Mouse (Mus musculus) granulocyte monocyte progenitor cell, adult 5-6 weeks (primary cell): ENCODE results near the gene Hist1h3d. TPM values are rescaled to one million over a fixed set of nuclear protein-coding genes. Genes with fewer than 3 reads are reported as not detected.
A peak's percentile ranks its signal among the peaks of the same experiment; 100 is the strongest.

Experiments
- ATAC-seq: replicated peaks from 2 replicates; pipeline ENCODE4 v1.8.0; 2016; ENCODE audit warnings: mild to moderate bottlenecking, moderate TSS enrichment, inconsistent platforms; ENCODE audit not compliant: poor library complexity, severe bottlenecking
- total RNA-seq, 2 experiments: library from RNA; stranded (forward) in 1 of 2; stranded (reverse) in 1 of 2; fragments of 200-712, 200-1000 nt in 1 of 2; fragments of >200 nt in 1 of 2; fragmentation: Nextera tagmentation in 1 of 2; gene quantifications; 2 replicates each; pipeline ENCODE4 v1.2.3; 2014 to 2017

Gene Hist1h3d
- total RNA-seq, 2 experiments from 2014 or later = 52.8 to 83.5 TPM

DNA sequence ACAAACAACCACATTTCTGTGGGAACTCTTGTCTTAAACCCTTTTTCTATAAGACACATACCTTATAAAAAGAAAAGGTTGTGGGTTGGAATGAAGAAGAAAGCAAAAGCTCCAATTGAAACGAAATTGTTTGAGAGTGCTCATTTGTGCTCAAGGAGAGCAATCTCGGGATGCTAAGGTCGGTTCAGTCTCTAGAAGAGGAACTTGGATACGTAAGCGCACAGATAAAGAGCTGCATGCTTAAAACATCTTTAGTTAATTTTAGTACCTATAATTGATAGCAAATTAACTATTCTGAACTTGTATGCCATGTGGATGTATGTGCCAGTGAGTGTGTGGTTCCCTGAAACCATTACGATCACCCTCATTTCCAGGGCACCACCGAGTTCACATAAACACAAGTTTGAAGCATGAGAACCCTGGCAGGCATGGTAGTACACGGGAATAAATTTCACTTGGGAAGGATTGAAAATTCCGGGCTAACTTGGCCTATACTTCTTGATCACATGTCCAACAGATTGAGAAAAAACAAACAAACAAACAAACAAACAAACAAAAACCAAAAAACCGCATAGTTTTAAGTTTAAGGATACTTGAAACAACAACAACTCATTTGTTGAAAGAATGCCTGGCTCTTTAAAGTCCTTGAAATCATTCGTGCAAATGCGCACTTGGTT is 44.6 kb downstream of the Hist1h3d start:
- no peak for ATAC-seq

DNA sequence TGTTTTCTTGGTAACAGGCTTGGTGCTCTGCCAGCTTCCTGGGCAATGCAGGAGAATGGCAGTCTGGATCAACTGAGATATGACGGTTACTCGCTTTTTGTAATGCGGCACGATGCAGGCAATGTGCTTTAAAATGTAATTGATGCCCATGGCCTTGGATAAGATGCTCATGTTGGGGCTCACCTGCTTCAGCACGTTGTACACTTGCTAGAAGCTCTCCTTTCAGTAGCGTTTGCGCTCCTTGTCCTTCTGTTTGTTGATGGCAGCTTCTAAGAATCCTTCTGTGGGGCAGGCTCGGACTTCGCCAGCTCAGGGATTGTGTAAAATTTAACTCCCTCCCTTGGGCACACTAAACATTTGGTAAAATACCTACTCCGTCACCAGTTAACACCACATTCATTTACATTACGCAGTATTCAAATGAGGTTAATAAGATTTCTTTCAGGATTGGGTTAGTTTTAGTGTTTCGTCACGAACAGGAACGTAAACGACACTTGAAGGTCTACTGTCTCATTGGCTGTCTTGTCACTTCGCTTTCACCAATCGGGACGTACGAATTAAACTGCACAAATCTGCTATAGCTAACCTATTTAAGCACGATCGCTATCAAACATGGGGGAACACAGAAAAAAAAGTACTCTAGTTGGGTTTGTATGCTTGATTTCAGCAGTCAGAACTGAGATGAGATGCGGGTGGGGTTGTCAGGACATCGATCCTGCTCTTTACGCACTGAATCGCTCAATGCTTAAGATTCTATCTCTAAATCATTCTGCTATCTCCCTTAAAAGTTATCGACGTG is 45.4 kb downstream of the Hist1h3d start, which contains the start of gene Hist1h2be:
Gene Hist1h2be, minus strand, starts transcription at position 392 of the 799 bp plus-strand sequence.
- peak; percentile 62 for ATAC-seq

DNA sequence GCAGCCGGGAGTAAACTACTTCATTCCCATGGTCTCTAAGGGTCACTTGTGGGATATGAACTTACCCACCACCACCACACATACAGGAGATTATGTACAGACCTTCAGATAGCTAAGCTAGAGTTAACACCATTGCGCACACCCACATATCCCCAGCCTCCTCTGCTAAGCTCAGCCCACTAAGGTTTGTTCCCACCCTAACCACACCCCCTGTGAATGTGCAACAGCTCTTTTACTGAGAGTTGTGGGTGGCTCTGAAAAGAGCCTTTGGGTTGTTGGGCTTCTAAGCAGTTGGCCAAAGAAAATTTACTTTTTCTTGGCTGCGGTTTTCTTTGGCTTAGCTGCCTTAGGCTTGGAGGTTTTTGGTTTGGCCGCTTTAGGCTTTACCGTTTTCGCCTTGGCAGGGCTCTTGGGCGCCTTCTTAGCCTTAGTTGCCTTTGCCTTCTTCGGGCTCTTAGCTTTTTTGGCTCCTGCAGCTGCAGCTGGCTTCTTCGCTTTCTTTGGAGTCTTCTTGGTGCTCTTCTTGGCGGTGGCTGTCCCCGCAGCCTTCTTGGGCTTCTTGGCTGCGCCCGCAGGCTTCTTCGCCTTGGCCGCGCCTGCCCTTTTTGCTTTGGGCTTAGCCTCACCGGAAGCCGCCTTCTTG is 46.1 kb downstream of the Hist1h3d start:
- ATAC-seq = peak; percentile 69

DNA sequence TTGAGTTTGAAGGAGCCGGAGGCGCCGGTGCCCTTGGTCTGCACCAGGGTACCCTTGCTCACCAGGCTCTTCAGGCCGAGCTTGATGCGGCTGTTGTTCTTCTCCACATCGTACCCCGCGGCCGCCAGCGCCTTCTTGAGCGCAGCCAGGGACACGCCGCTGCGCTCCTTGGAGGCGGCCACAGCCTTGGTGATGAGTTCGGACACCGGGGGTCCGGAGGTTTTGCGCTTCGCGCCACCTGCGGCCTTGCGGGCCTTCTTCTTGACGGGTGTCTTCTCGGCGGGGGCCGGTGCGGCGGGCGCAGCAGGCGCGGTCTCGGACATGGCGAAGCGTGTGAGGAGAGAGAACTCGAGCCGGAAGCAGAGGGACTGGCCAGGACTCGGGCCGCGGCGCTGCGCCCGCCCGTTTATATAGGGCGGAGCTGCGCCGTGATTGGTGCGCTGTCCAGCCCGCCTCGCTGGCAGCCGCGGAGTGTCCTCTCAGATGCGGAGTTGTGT is 46.7 kb downstream of the Hist1h3d start, which contains the start of gene Hist1h1e:
Gene Hist1h1e, minus strand, starts transcription at position 384 of the 497 bp plus-strand sequence.
- peak; percentile 69 for ATAC-seq

DNA sequence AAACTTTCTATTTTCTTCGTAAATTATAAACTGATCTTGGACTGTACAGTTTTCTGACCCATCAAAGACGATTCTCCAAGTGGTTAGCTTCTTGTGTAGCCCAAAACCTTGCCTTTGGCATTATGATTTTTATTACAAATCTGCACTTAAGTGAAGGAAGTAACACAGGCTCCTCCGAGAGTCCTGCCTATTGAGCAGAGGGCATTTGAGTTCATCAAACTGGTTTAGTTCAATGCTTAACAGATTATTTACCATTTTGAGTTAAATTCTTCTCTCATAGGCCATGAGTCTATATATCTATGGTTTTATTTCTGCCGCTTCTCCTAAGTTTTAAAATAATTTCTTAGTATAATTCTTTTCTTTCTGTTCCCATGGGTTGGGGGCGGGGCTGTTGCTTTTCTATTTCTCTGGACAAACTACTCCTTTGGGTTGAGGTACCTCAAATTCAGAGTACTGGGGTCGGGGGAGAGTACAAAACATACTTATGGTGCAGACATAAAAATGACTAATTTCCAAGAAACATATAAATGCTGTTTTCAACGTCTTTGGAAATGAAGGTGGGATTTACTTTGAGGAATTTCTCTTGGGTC is 47.4 kb downstream of the Hist1h3d start:
- ATAC-seq = no peak

Other genes with a start within 250 kb of the Hist1h3d start
Only the 30 nearest of the 35 such genes appear.
- 2.9 and 5.7 TPM in 2 replicates for gene Abt1, start 151.9 kb upstream of the Hist1h3d start, total RNA-seq (2014; fragmentation: Nextera tagmentation)
- 11.0 and 13.7 TPM in 2 replicates for gene Abt1, start 151.9 kb upstream of the Hist1h3d start, total RNA-seq (2017)
- not detected in 2 replicates for gene Btn1a1, start 109.9 kb upstream of the Hist1h3d start, total RNA-seq (2014; fragmentation: Nextera tagmentation)
- gene Btn1a1, start 109.9 kb upstream of the Hist1h3d start, total RNA-seq (2017) = not detected in 2 replicates
- gene Btn2a2, start 86.9 kb upstream of the Hist1h3d start, total RNA-seq (2014; fragmentation: Nextera tagmentation) = not detected in 2 replicates
- gene Btn2a2, start 86.9 kb upstream of the Hist1h3d start, total RNA-seq (2017) = not detected in 2 replicates
- 19.7 and 101 TPM in 2 replicates for gene Hist1h4h, start 44.7 kb upstream of the Hist1h3d start, total RNA-seq (2014; fragmentation: Nextera tagmentation)
- 1,184 and 1,507 TPM in 2 replicates for gene Hist1h4h, start 44.7 kb upstream of the Hist1h3d start, total RNA-seq (2017)
- 23.5 TPM in 1 of 2 replicates, not detected in the other for gene Hist1h2af, start 41.9 kb upstream of the Hist1h3d start, total RNA-seq (2014; fragmentation: Nextera tagmentation)
- gene Hist1h2af, start 41.9 kb upstream of the Hist1h3d start, total RNA-seq (2017) = 2,010 and 2,453 TPM in 2 replicates
- gene Hist1h3g, start 40.3 kb upstream of the Hist1h3d start, total RNA-seq (2014; fragmentation: Nextera tagmentation) = 60.4 and 108 TPM in 2 replicates
- 191 and 281 TPM in 2 replicates for gene Hist1h3g, start 40.3 kb upstream of the Hist1h3d start, total RNA-seq (2017)
- gene Hist1h2bh, start 32.4 kb upstream of the Hist1h3d start, total RNA-seq (2014; fragmentation: Nextera tagmentation) = 17.1 and 20.3 TPM in 2 replicates
- 126 and 172 TPM in 2 replicates for gene Hist1h2bh, start 32.4 kb upstream of the Hist1h3d start, total RNA-seq (2017)
- 4.9 and 8.2 TPM in 2 replicates for gene Hist1h3f, start 31.7 kb upstream of the Hist1h3d start, total RNA-seq (2014; fragmentation: Nextera tagmentation)
- 77.5 and 127 TPM in 2 replicates for gene Hist1h3f, start 31.7 kb upstream of the Hist1h3d start, total RNA-seq (2017)
- gene Hist1h4f, start 24.1 kb upstream of the Hist1h3d start, total RNA-seq (2014; fragmentation: Nextera tagmentation) = 37.6 and 86.3 TPM in 2 replicates
- gene Hist1h4f, start 24.1 kb upstream of the Hist1h3d start, total RNA-seq (2017) = 2,370 and 2,590 TPM in 2 replicates
- 13.1 and 13.2 TPM in 2 replicates for gene Hist1h1d, start 22.5 kb upstream of the Hist1h3d start, total RNA-seq (2014; fragmentation: Nextera tagmentation)
- gene Hist1h1d, start 22.5 kb upstream of the Hist1h3d start, total RNA-seq (2017) = 109 and 113 TPM in 2 replicates
- gene Hist1h3e, start 13.4 kb upstream of the Hist1h3d start, total RNA-seq (2014; fragmentation: Nextera tagmentation) = 27.2 and 37.9 TPM in 2 replicates
- gene Hist1h3e, start 13.4 kb upstream of the Hist1h3d start, total RNA-seq (2017) = 218 and 293 TPM in 2 replicates
- 5.5 and 7.4 TPM in 2 replicates for gene Hist1h2ae, start 4.5 kb upstream of the Hist1h3d start, total RNA-seq (2014; fragmentation: Nextera tagmentation)
- 405 and 464 TPM in 2 replicates for gene Hist1h2ae, start 4.5 kb upstream of the Hist1h3d start, total RNA-seq (2017)
- gene Hist1h2bg, start 4.4 kb upstream of the Hist1h3d start, total RNA-seq (2014; fragmentation: Nextera tagmentation) = 160 and 268 TPM in 2 replicates
- gene Hist1h2bg, start 4.4 kb upstream of the Hist1h3d start, total RNA-seq (2017) = 1,365 and 1,429 TPM in 2 replicates
- gene Hist1h2bf, start 1.6 kb upstream of the Hist1h3d start, total RNA-seq (2014; fragmentation: Nextera tagmentation) = 148 and 188 TPM in 2 replicates
- 453 and 461 TPM in 2 replicates for gene Hist1h2bf, start 1.6 kb upstream of the Hist1h3d start, total RNA-seq (2017)
- gene Hist1h2ad, start 1.4 kb upstream of the Hist1h3d start, total RNA-seq (2014; fragmentation: Nextera tagmentation) = not detected in 2 replicates
- 685 and 1,721 TPM in 2 replicates for gene Hist1h2ad, start 1.4 kb upstream of the Hist1h3d start, total RNA-seq (2017)
- 116 and 278 TPM in 2 replicates for gene Hist1h4d, start 5.8 kb downstream of the Hist1h3d start, total RNA-seq (2014; fragmentation: Nextera tagmentation)
- gene Hist1h4d, start 5.8 kb downstream of the Hist1h3d start, total RNA-seq (2017) = 929 and 1,118 TPM in 2 replicates
- 16.4 and 17.5 TPM in 2 replicates for gene Hist1h2be, start 45.4 kb downstream of the Hist1h3d start, total RNA-seq (2014; fragmentation: Nextera tagmentation)
- 82.4 and 146 TPM in 2 replicates for gene Hist1h2be, start 45.4 kb downstream of the Hist1h3d start, total RNA-seq (2017)
- 111 and 199 TPM in 2 replicates for gene Hist1h1e, start 46.8 kb downstream of the Hist1h3d start, total RNA-seq (2014; fragmentation: Nextera tagmentation)
- 255 and 282 TPM in 2 replicates for gene Hist1h1e, start 46.8 kb downstream of the Hist1h3d start, total RNA-seq (2017)
- gene Hist1h2ac, start 108.2 kb downstream of the Hist1h3d start, total RNA-seq (2014; fragmentation: Nextera tagmentation) = 2.4 and 4.1 TPM in 2 replicates
- 173 TPM in 2 replicates for gene Hist1h2ac, start 108.2 kb downstream of the Hist1h3d start, total RNA-seq (2017)
- 57.7 and 70.7 TPM in 2 replicates for gene Hist1h2bc, start 108.4 kb downstream of the Hist1h3d start, total RNA-seq (2014; fragmentation: Nextera tagmentation)
- 274 and 374 TPM in 2 replicates for gene Hist1h2bc, start 108.4 kb downstream of the Hist1h3d start, total RNA-seq (2017)
- not detected in 2 replicates for gene Hist1h1t, start 120.1 kb downstream of the Hist1h3d start, total RNA-seq (2014; fragmentation: Nextera tagmentation)
- gene Hist1h1t, start 120.1 kb downstream of the Hist1h3d start, total RNA-seq (2017) = 1.0 TPM in 1 of 2 replicates, not detected in the other
- 14.3 and 82.6 TPM in 2 replicates for gene Hist1h4c, start 122.7 kb downstream of the Hist1h3d start, total RNA-seq (2014; fragmentation: Nextera tagmentation)
- 308 and 366 TPM in 2 replicates for gene Hist1h4c, start 122.7 kb downstream of the Hist1h3d start, total RNA-seq (2017)
- 7.9 and 19.9 TPM in 2 replicates for gene Hfe, start 135.1 kb downstream of the Hist1h3d start, total RNA-seq (2014; fragmentation: Nextera tagmentation)
- 7.6 and 9.7 TPM in 2 replicates for gene Hfe, start 135.1 kb downstream of the Hist1h3d start, total RNA-seq (2017)
- gene Hist1h1c, start 163.0 kb downstream of the Hist1h3d start, total RNA-seq (2014; fragmentation: Nextera tagmentation) = 61.8 and 110 TPM in 2 replicates
- 737 and 810 TPM in 2 replicates for gene Hist1h1c, start 163.0 kb downstream of the Hist1h3d start, total RNA-seq (2017)
- gene Hist1h3c, start 169.8 kb downstream of the Hist1h3d start, total RNA-seq (2014; fragmentation: Nextera tagmentation) = 24.5 and 38.0 TPM in 2 replicates
- 507 and 886 TPM in 2 replicates for gene Hist1h3c, start 169.8 kb downstream of the Hist1h3d start, total RNA-seq (2017)
- gene Hist1h2bb, start 171.0 kb downstream of the Hist1h3d start, total RNA-seq (2014; fragmentation: Nextera tagmentation) = 155 and 176 TPM in 2 replicates
- 3,446 and 3,529 TPM in 2 replicates for gene Hist1h2bb, start 171.0 kb downstream of the Hist1h3d start, total RNA-seq (2017)
- 9.2 and 31.4 TPM in 2 replicates for gene Hist1h2ab, start 175.4 kb downstream of the Hist1h3d start, total RNA-seq (2014; fragmentation: Nextera tagmentation)
- 1,996 and 2,074 TPM in 2 replicates for gene Hist1h2ab, start 175.4 kb downstream of the Hist1h3d start, total RNA-seq (2017)
- gene Hist1h3b, start 176.5 kb downstream of the Hist1h3d start, total RNA-seq (2014; fragmentation: Nextera tagmentation) = 92.5 and 158 TPM in 2 replicates
- gene Hist1h3b, start 176.5 kb downstream of the Hist1h3d start, total RNA-seq (2017) = 628 and 657 TPM in 2 replicates
- 70.4 and 87.8 TPM in 2 replicates for gene Hist1h4b, start 181.2 kb downstream of the Hist1h3d start, total RNA-seq (2014; fragmentation: Nextera tagmentation)
- 487 and 745 TPM in 2 replicates for gene Hist1h4b, start 181.2 kb downstream of the Hist1h3d start, total RNA-seq (2017)
- 9.3 and 71.7 TPM in 2 replicates for gene Hist1h4a, start 185.5 kb downstream of the Hist1h3d start, total RNA-seq (2014; fragmentation: Nextera tagmentation)
- gene Hist1h4a, start 185.5 kb downstream of the Hist1h3d start, total RNA-seq (2017) = 657 and 709 TPM in 2 replicates